Mouse (Mus musculus) embryonic facial prominence, embryonic 15.5 days (tissue): ENCODE measurements at regions not wholly inside any gene's neighbourhood (a gene's known extent, or its start where the extent isn't known, plus 50 kb on each side); places are given as distances from the start of the nearest gene placed in this dataset.

ENCODE experiments used
- ATAC-seq: fragments of 200-750 bp; cut with Nextera tagmentation; 2 replicates; pipeline ENCODE4 v1.8.0; 2017; ENCODE audit warnings: low read depth, moderate TSS enrichment; ENCODE audit not compliant: insufficient number of reproducible peaks, low FRiP score, low TSS enrichment
- H3K27ac ChIP-seq: fragments of 300-500 bp; sonication (generic); replicated peaks from 2 replicates; pipeline ENCODE4 v1.5.1; 2015; ENCODE audit warnings: mild to moderate bottlenecking, inconsistent platforms
- H3K27me3 ChIP-seq: fragments of 300-500 bp; sonication (generic); 2 replicates; pipeline ENCODE4 v1.6.1; 2015; ENCODE audit warnings: inconsistent platforms
- H3K36me3 ChIP-seq: fragments of 300-500 bp; sonication (generic); 2 replicates; pipeline ENCODE4 v1.6.1; 2015; ENCODE audit warnings: mild to moderate bottlenecking, inconsistent platforms
- H3K4me1 ChIP-seq: fragments of 300-500 bp; sonication (generic); 2 replicates; pipeline ENCODE4 v1.6.1; 2015; ENCODE audit warnings: inconsistent platforms
- H3K4me2 ChIP-seq: fragments of 300-500 bp; sonication (generic); replicated peaks from 2 replicates; pipeline ENCODE4 v1.6.1; 2015; ENCODE audit warnings: mild to moderate bottlenecking, inconsistent platforms
- H3K4me3 ChIP-seq: fragments of 300-500 bp; sonication (generic); replicated peaks from 2 replicates; pipeline ENCODE4 v1.5.1; 2015; ENCODE audit warnings: mild to moderate bottlenecking, inconsistent platforms
- H3K9ac ChIP-seq: fragments of 300-500 bp; sonication (generic); 2 replicates; pipeline ENCODE4 v1.6.1; 2015; ENCODE audit warnings: inconsistent platforms
- H3K9me3 ChIP-seq: fragments of 300-500 bp; sonication (generic); replicated peaks from 2 replicates; pipeline ENCODE4 v1.6.1; 2016; ENCODE audit warnings: inconsistent platforms
- WGBS: fragments of 180-500 bp; shearing (Covaris S2); methylation state at CpG from one replicate; pipeline ENCODE4 v1.1.7; 2015; 5-methylcytosine and 5-hydroxymethylcytosine counted together

- Histone ChIP-seq H3K9ac (no peak overlapping the region), H3K9me3 (no peaks in the 10 kb centered on the region), H3K27ac (no peak overlapping the region), H3K36me3 (no peaks in the 10 kb centered on the region), H3K4me2 (no peak overlapping the region), H3K4me1 (no peaks in the 10 kb centered on the region), H3K27me3 (no peaks in the 10 kb centered on the region), H3K4me3 (no peak overlapping the region)
- WGBS = 41% methylated on average over 6 of the region's 6 CpGs
- ATAC-seq = no peak
Measured at GRCm38 (mm10) chr2:128457591-128458209, 133.3 kb upstream of the Spdye4c start.

- no peaks in the 10 kb centered on the region for H3K36me3 ChIP-seq
- H3K27me3 ChIP-seq = no peaks in the 10 kb centered on the region
- no peak overlapping the region for H3K4me2 ChIP-seq
- H3K4me3 ChIP-seq = no peak overlapping the region
- WGBS = 73% methylated on average over 6 of the region's 6 CpGs
- no peak overlapping the region for H3K9ac ChIP-seq
- ATAC-seq = no peak
- no peaks in the 10 kb centered on the region for H3K9me3 ChIP-seq
- no peaks in the 10 kb centered on the region for H3K4me1 ChIP-seq
- H3K27ac ChIP-seq = no peak overlapping the region
Measured at GRCm38 (mm10) chr2:128465214-128465984, 125.6 kb upstream of the Spdye4c start.

GRCm38 (mm10) chr2:128467490-128468245 lies 123.3 kb upstream of the Spdye4c start:
- Histone ChIP-seq H3K9me3 (no peaks in the 10 kb centered on the region), H3K36me3 (no peaks in the 10 kb centered on the region), H3K9ac (no peak overlapping the region), H3K4me1 (no peaks in the 10 kb centered on the region), H3K27me3 (no peaks in the 10 kb centered on the region), H3K27ac (no peak overlapping the region), H3K4me2 (no peak overlapping the region), H3K4me3 (no peak overlapping the region)
- 86% methylated on average over 8 of the region's 8 CpGs for WGBS
- ATAC-seq = no peak

GRCm38 (mm10) chr2:128468323-128468722 lies 122.7 kb upstream of the Spdye4c start:
- Histone ChIP-seq H3K9ac (no peak overlapping the region), H3K27me3 (no peaks in the 10 kb centered on the region), H3K4me3 (no peak overlapping the region), H3K4me1 (no peaks in the 10 kb centered on the region), H3K4me2 (no peak overlapping the region), H3K36me3 (no peaks in the 10 kb centered on the region), H3K9me3 (no peaks in the 10 kb centered on the region), H3K27ac (no peak overlapping the region)
- WGBS = 60% methylated on average over 2 of the region's 2 CpGs
- no peak for ATAC-seq

GRCm38 (mm10) chr2:128470351-128470750 lies 120.7 kb upstream of the Spdye4c start:
- Histone ChIP-seq H3K36me3 (no peaks in the 10 kb centered on the region), H3K4me3 (no peak overlapping the region), H3K9me3 (no peaks in the 10 kb centered on the region), H3K4me2 (no peak overlapping the region), H3K27me3 (no peaks in the 10 kb centered on the region), H3K4me1 (0 out of 2 replicates have a peak, but pooled peaks cover 6% of the 10 kb centered on the region), H3K27ac (no peak overlapping the region), H3K9ac (no peak overlapping the region)
- no peak for ATAC-seq
- 51% methylated on average over 5 of the region's 5 CpGs for WGBS

GRCm38 (mm10) chr2:128473241-128473954 lies 117.6 kb upstream of the Spdye4c start:
- WGBS = 72% methylated on average over 13 of the region's 13 CpGs
- no peaks in the 10 kb centered on the region for H3K36me3 ChIP-seq
- ATAC-seq = no peak
- H3K9me3 ChIP-seq = no peaks in the 10 kb centered on the region
- H3K9ac ChIP-seq = no peak overlapping the region
- H3K4me3 ChIP-seq = no peak overlapping the region
- no peak overlapping the region for H3K27ac ChIP-seq
- 0 out of 2 replicates have a peak, but pooled peaks cover 6% of the 10 kb centered on the region for H3K4me1 ChIP-seq
- H3K27me3 ChIP-seq = no peaks in the 10 kb centered on the region
- no peak overlapping the region for H3K4me2 ChIP-seq

GRCm38 (mm10) chr2:128473997-128474396 lies 117.0 kb upstream of the Spdye4c start:
- WGBS = 63% methylated on average over 7 of the region's 7 CpGs
- no peak overlapping the region for H3K4me3 ChIP-seq
- H3K9me3 ChIP-seq = no peaks in the 10 kb centered on the region
- no peaks in the 10 kb centered on the region for H3K36me3 ChIP-seq
- H3K4me2 ChIP-seq = no peak overlapping the region
- H3K9ac ChIP-seq = no peak overlapping the region
- H3K27me3 ChIP-seq = no peaks in the 10 kb centered on the region
- H3K27ac ChIP-seq = no peak overlapping the region
- no peak for ATAC-seq
- 0 out of 2 replicates have a peak, but pooled peaks cover 6% of the 10 kb centered on the region for H3K4me1 ChIP-seq

- no peaks in the 10 kb centered on the region for H3K9me3 ChIP-seq
- H3K27me3 ChIP-seq = no peaks in the 10 kb centered on the region
- H3K36me3 ChIP-seq = no peaks in the 10 kb centered on the region
- no peak overlapping the region for H3K4me2 ChIP-seq
- H3K4me1 ChIP-seq = 0 out of 2 replicates have a peak, but pooled peaks cover 6% of the 10 kb centered on the region
- no peak for ATAC-seq
- no peak overlapping the region for H3K4me3 ChIP-seq
- 60% methylated on average over 2 of the region's 2 CpGs for WGBS
- H3K27ac ChIP-seq = no peak overlapping the region
- no peak overlapping the region for H3K9ac ChIP-seq
Measured at GRCm38 (mm10) chr2:128477242-128477641, 113.8 kb upstream of the Spdye4c start.

- no peak for ATAC-seq
- H3K36me3 ChIP-seq = no peaks in the 10 kb centered on the region
- no peaks in the 10 kb centered on the region for H3K27me3 ChIP-seq
- H3K27ac ChIP-seq = no peak overlapping the region
- no peaks in the 10 kb centered on the region for H3K4me1 ChIP-seq
- no peak overlapping the region for H3K9ac ChIP-seq
- no peak overlapping the region for H3K4me2 ChIP-seq
- H3K9me3 ChIP-seq = no peaks in the 10 kb centered on the region
- H3K4me3 ChIP-seq = no peak overlapping the region
- WGBS = 85% methylated on average over 7 of the region's 7 CpGs
Measured at GRCm38 (mm10) chr2:128491217-128491877, 99.7 kb upstream of the Spdye4c start.

- no peak overlapping the region for H3K4me2 ChIP-seq
- H3K27me3 ChIP-seq = no peaks in the 10 kb centered on the region
- 86% methylated on average over 5 of the region's 5 CpGs for WGBS
- H3K9ac ChIP-seq = no peak overlapping the region
- H3K9me3 ChIP-seq = no peaks in the 10 kb centered on the region
- H3K36me3 ChIP-seq = no peaks in the 10 kb centered on the region
- no peak for ATAC-seq
- no peak overlapping the region for H3K4me3 ChIP-seq
- no peaks in the 10 kb centered on the region for H3K4me1 ChIP-seq
- H3K27ac ChIP-seq = no peak overlapping the region
Measured at GRCm38 (mm10) chr2:128493871-128494270, 97.1 kb upstream of the Spdye4c start.
